Mouse (Mus musculus): ENCODE measurements around the gene Slc37a3.

- TF ChIP-seq CTCF (IDR thresholded peaks at IDR 0.05; ENCODE audit: borderline replicate concordance, control insufficient read depth, extremely low read depth, insufficient read depth, low read length, poor library complexity) (no peak), POLR2A (IDR thresholded peaks at IDR 0.05; ENCODE audit: control insufficient read depth, extremely low read depth, insufficient read depth, low read length, poor library complexity) (no peak)
These were observed 59.4 kb downstream of the Slc37a3 start for GRCm38 (mm10) chr6:39317854-39318630.

Data from thymus, adult 2 months (tissue).